Mouse (Mus musculus): ENCODE data around the gene Lrmp. TPM values are rescaled to one million over a fixed set of nuclear protein-coding genes. Genes with fewer than 3 reads are reported as not detected.

The Lrmp gene
- 31.4 and 37.9 TPM in 2 replicates for polyA plus RNA-seq (2015; fragmentation: Nextera tagmentation; extraction: Ambion mirVana)

- peak within 1 kb of the TSS; percentile 54 for H3K9ac ChIP-seq (ENCODE audit: low read length)
- no peaks in the 10 kb centered on the region for H3K9me3 ChIP-seq (replicated peaks; ENCODE audit: control insufficient read depth, low read length)
- H3K36me3 ChIP-seq (ENCODE audit: control insufficient read depth, insufficient read depth, low read length), result no peaks in the 10 kb centered on the region
- H3K27me3 ChIP-seq (ENCODE audit: control insufficient read depth, insufficient read depth, low read length), result no peaks in the 10 kb centered on the region
- no peak for ATAC-seq (ENCODE audit: insufficient read depth, low FRiP score)
- WGBS, result 72% methylated on average over 6 of the region's 6 CpGs
- H3K4me2 ChIP-seq (ENCODE audit: low read depth, low read length), result no peak within 1 kb of the TSS
- peaks cover 11% of the 10 kb centered on the region for H3K4me1 ChIP-seq (ENCODE audit: control insufficient read depth, insufficient read depth, low read length)
- H3K4me3 ChIP-seq (replicated peaks; ENCODE audit: low read length), result no peak within 1 kb of the TSS
- no peak within 1 kb of the TSS for H3K27ac ChIP-seq (ENCODE audit: low read length)
These were observed at the start of gene Lrmp for GRCm38 (mm10) chr6:145115476-145116097. Gene Lrmp, plus strand, starts transcription at chr6:145115653.

- ATAC-seq (ENCODE audit: insufficient read depth, low FRiP score), result no peak
- no peak overlapping the region for H3K4me2 ChIP-seq (ENCODE audit: low read depth, low read length)
- WGBS, result 71% methylated on average over 6 of the region's 6 CpGs
These were observed 49.0 kb upstream of the Lrmp start for GRCm38 (mm10) chr6:145066416-145066815.

GRCm38 (mm10) chr6:145067679-145068078 is 47.8 kb upstream of the Lrmp start:
- no peaks in the 10 kb centered on the region for H3K36me3 ChIP-seq (ENCODE audit: control insufficient read depth, insufficient read depth, low read length)
- no peaks in the 10 kb centered on the region; the same call in 1 of the 2 replicates for H3K4me1 ChIP-seq (ENCODE audit: control insufficient read depth, insufficient read depth, low read length)
- no peaks in the 10 kb centered on the region for H3K9me3 ChIP-seq (replicated peaks; ENCODE audit: control insufficient read depth, low read length)
- H3K27me3 ChIP-seq (ENCODE audit: control insufficient read depth, insufficient read depth, low read length), result no peaks in the 10 kb centered on the region
- no peak overlapping the region for H3K9ac ChIP-seq (ENCODE audit: low read length)
- no peak overlapping the region for H3K27ac ChIP-seq (ENCODE audit: low read length)
- H3K4me2 ChIP-seq (ENCODE audit: low read depth, low read length), result no peak overlapping the region
- WGBS, result 71% methylated on average over 8 of the region's 8 CpGs
- no peak for ATAC-seq (ENCODE audit: insufficient read depth, low FRiP score)
- H3K4me3 ChIP-seq (replicated peaks; ENCODE audit: low read length), result no peak overlapping the region

More at GRCm38 (mm10) chr6:145066416-145066815, 49.0 kb upstream of the Lrmp start:
- Histone ChIP-seq H3K4me1 (ENCODE audit: control insufficient read depth, insufficient read depth, low read length) (no peaks in the 10 kb centered on the region; the same call in 1 of the 2 replicates), H3K9ac (ENCODE audit: low read length) (no peak overlapping the region), H3K9me3 (replicated peaks; ENCODE audit: control insufficient read depth, low read length) (no peaks in the 10 kb centered on the region), H3K27ac (ENCODE audit: low read length) (no peak overlapping the region), H3K4me3 (replicated peaks; ENCODE audit: low read length) (no peak overlapping the region), H3K27me3 (ENCODE audit: control insufficient read depth, insufficient read depth, low read length) (no peaks in the 10 kb centered on the region), H3K36me3 (ENCODE audit: control insufficient read depth, insufficient read depth, low read length) (no peaks in the 10 kb centered on the region)

GRCm38 (mm10) chr6:145069397-145069796 is 46.1 kb upstream of the Lrmp start:
- Histone ChIP-seq H3K4me2 (ENCODE audit: low read depth, low read length) (no peak overlapping the region), H3K4me3 (replicated peaks; ENCODE audit: low read length) (no peak overlapping the region), H3K36me3 (ENCODE audit: control insufficient read depth, insufficient read depth, low read length) (no peaks in the 10 kb centered on the region), H3K9me3 (replicated peaks; ENCODE audit: control insufficient read depth, low read length) (no peaks in the 10 kb centered on the region), H3K4me1 (ENCODE audit: control insufficient read depth, insufficient read depth, low read length) (no peaks in the 10 kb centered on the region), H3K27me3 (ENCODE audit: control insufficient read depth, insufficient read depth, low read length) (no peaks in the 10 kb centered on the region), H3K9ac (ENCODE audit: low read length) (no peak overlapping the region), H3K27ac (ENCODE audit: low read length) (no peak overlapping the region)
- ATAC-seq (ENCODE audit: insufficient read depth, low FRiP score), result no peak
- WGBS, result 86% methylated on average over 7 of the region's 7 CpGs

GRCm38 (mm10) chr6:145069921-145070320 is 45.5 kb upstream of the Lrmp start:
- no peak for ATAC-seq (ENCODE audit: insufficient read depth, low FRiP score)
- Histone ChIP-seq H3K27me3 (ENCODE audit: control insufficient read depth, insufficient read depth, low read length) (no peaks in the 10 kb centered on the region), H3K4me2 (ENCODE audit: low read depth, low read length) (no peak overlapping the region), H3K9ac (ENCODE audit: low read length) (no peak overlapping the region), H3K27ac (ENCODE audit: low read length) (no peak overlapping the region), H3K4me1 (ENCODE audit: control insufficient read depth, insufficient read depth, low read length) (no peaks in the 10 kb centered on the region), H3K9me3 (replicated peaks; ENCODE audit: control insufficient read depth, low read length) (no peaks in the 10 kb centered on the region), H3K36me3 (ENCODE audit: control insufficient read depth, insufficient read depth, low read length) (no peaks in the 10 kb centered on the region), H3K4me3 (replicated peaks; ENCODE audit: low read length) (no peak overlapping the region)
- 71% methylated on average over 2 of the region's 2 CpGs for WGBS

- peaks cover 11% of the 10 kb centered on the region for H3K27me3 ChIP-seq (ENCODE audit: control insufficient read depth, insufficient read depth, low read length)
- H3K4me3 ChIP-seq (replicated peaks; ENCODE audit: low read length), result no peak overlapping the region
- no peaks in the 10 kb centered on the region for H3K9me3 ChIP-seq (replicated peaks; ENCODE audit: control insufficient read depth, low read length)
- no peaks in the 10 kb centered on the region for H3K36me3 ChIP-seq (ENCODE audit: control insufficient read depth, insufficient read depth, low read length)
- ATAC-seq (ENCODE audit: insufficient read depth, low FRiP score), result no peak
- H3K27ac ChIP-seq (ENCODE audit: low read length), result no peak overlapping the region
- H3K4me1 ChIP-seq (ENCODE audit: control insufficient read depth, insufficient read depth, low read length), result peaks cover 7% of the 10 kb centered on the region
- H3K4me2 ChIP-seq (ENCODE audit: low read depth, low read length), result peak overlapping the region; percentile 31; the same call in 1 of the 2 replicates
- no peak overlapping the region for H3K9ac ChIP-seq (ENCODE audit: low read length)
These were observed 41.0 kb upstream of the Lrmp start for GRCm38 (mm10) chr6:145074461-145074860.

GRCm38 (mm10) chr6:145075088-145075547 is 40.3 kb upstream of the Lrmp start:
- Histone ChIP-seq H3K9ac (ENCODE audit: low read length) (peak overlapping the region; percentile 67), H3K9me3 (replicated peaks; ENCODE audit: control insufficient read depth, low read length) (no peaks in the 10 kb centered on the region), H3K36me3 (ENCODE audit: control insufficient read depth, insufficient read depth, low read length) (no peaks in the 10 kb centered on the region), H3K4me3 (replicated peaks; ENCODE audit: low read length) (peak overlapping the region; percentile 55), H3K4me2 (ENCODE audit: low read depth, low read length) (peak overlapping the region; percentile 64), H3K27ac (ENCODE audit: low read length) (no peak overlapping the region), H3K4me1 (ENCODE audit: control insufficient read depth, insufficient read depth, low read length) (peaks cover 7% of the 10 kb centered on the region), H3K27me3 (ENCODE audit: control insufficient read depth, insufficient read depth, low read length) (peaks cover 11% of the 10 kb centered on the region)
- 1% methylated on average over 20 of the region's 20 CpGs for WGBS
- no peak for ATAC-seq (ENCODE audit: insufficient read depth, low FRiP score)

GRCm38 (mm10) chr6:145075548-145076224 is 39.8 kb upstream of the Lrmp start, which contains the start of gene Bcat1:
Gene Bcat1, minus strand, starts transcription at chr6:145076184.
- no peaks in the 10 kb centered on the region for H3K9me3 ChIP-seq (replicated peaks; ENCODE audit: control insufficient read depth, low read length)
- peak within 1 kb of the TSS; percentile 67 for H3K9ac ChIP-seq (ENCODE audit: low read length)
- peak within 1 kb of the TSS; percentile 64 for H3K4me2 ChIP-seq (ENCODE audit: low read depth, low read length)
- no peaks in the 10 kb centered on the region for H3K36me3 ChIP-seq (ENCODE audit: control insufficient read depth, insufficient read depth, low read length)
- ATAC-seq (ENCODE audit: insufficient read depth, low FRiP score), result peak; percentile 53; the same call in 1 of the 2 replicates
- H3K4me1 ChIP-seq (ENCODE audit: control insufficient read depth, insufficient read depth, low read length), result peaks cover 7% of the 10 kb centered on the region
- peak within 1 kb of the TSS; percentile 55 for H3K4me3 ChIP-seq (replicated peaks; ENCODE audit: low read length)
- no peak within 1 kb of the TSS for H3K27ac ChIP-seq (ENCODE audit: low read length)
- peaks cover 11% of the 10 kb centered on the region for H3K27me3 ChIP-seq (ENCODE audit: control insufficient read depth, insufficient read depth, low read length)
- under 1% methylated on average over 39 of the region's 39 CpGs for WGBS

- Histone ChIP-seq H3K27ac (ENCODE audit: low read length) (no peak overlapping the region), H3K9me3 (replicated peaks; ENCODE audit: control insufficient read depth, low read length) (no peaks in the 10 kb centered on the region), H3K9ac (ENCODE audit: low read length) (peak overlapping the region; percentile 67; the same call in 1 of the 2 replicates), H3K4me3 (replicated peaks; ENCODE audit: low read length) (peak overlapping the region; percentile 55), H3K4me1 (ENCODE audit: control insufficient read depth, insufficient read depth, low read length) (peaks cover 7% of the 10 kb centered on the region), H3K4me2 (ENCODE audit: low read depth, low read length) (peak overlapping the region; percentile 64), H3K27me3 (ENCODE audit: control insufficient read depth, insufficient read depth, low read length) (peaks cover 11% of the 10 kb centered on the region), H3K36me3 (ENCODE audit: control insufficient read depth, insufficient read depth, low read length) (no peaks in the 10 kb centered on the region)
- WGBS, result 30% methylated on average over 9 of the region's 9 CpGs
- ATAC-seq (ENCODE audit: insufficient read depth, low FRiP score), result no peak
These were observed 39.2 kb upstream of the Lrmp start for GRCm38 (mm10) chr6:145076286-145076685.
